Mouse (Mus musculus) myocyte (in vitro differentiated cells): Measurements from ENCODE around the gene Rnf216. TPM values are rescaled to one million over a fixed set of nuclear protein-coding genes. Genes with fewer than 3 reads are reported as not detected.

Source experiments
- H3K27me3 ChIP-seq: one replicate; pipeline ENCODE4 v1.6.1; 2011; ENCODE audit not compliant: control insufficient read depth, insufficient read depth, insufficient read length
- H3K36me3 ChIP-seq: one replicate; pipeline ENCODE4 v1.6.1; 2011; ENCODE audit not compliant: control insufficient read depth, insufficient read depth
- H3K4me2 ChIP-seq: one replicate; pipeline ENCODE4 v1.6.1; 2011; ENCODE audit warnings: low read depth, control low read depth
- H3K4me3 ChIP-seq: one replicate; pipeline ENCODE4 v1.5.1; 2011; ENCODE audit warnings: mild to moderate bottlenecking, control low read depth, moderate library complexity
- H3K79me2 ChIP-seq: one replicate; pipeline ENCODE4 v1.6.1; 2011; ENCODE audit not compliant: control insufficient read depth, insufficient read depth
- H3ac ChIP-seq: one replicate; pipeline ENCODE4 v1.6.1; 2011; ENCODE audit not compliant: control insufficient read depth, insufficient read length
- CEBPB ChIP-seq: IDR thresholded peaks from 2 replicates; pipeline ENCODE4 v1.6.1; 2011; ENCODE audit warnings: mild to moderate bottlenecking, moderate library complexity; ENCODE audit not compliant: poor library complexity, insufficient read depth, severe bottlenecking
- E2F4 ChIP-seq: IDR thresholded peaks from one replicate; pipeline ENCODE4 v1.6.1; 2011; ENCODE audit warnings: mild to moderate bottlenecking, control low read depth, moderate library complexity; ENCODE audit not compliant: insufficient read depth
- MAX ChIP-seq: IDR thresholded peaks from one replicate; pipeline ENCODE4 v1.6.1; 2011; ENCODE audit warnings: low read depth, mild to moderate bottlenecking, control low read depth
- MYOD1 ChIP-seq, 3 experiments: IDR thresholded peaks; one replicate each; pipeline ENCODE4 v1.6.1; 2011; ENCODE audit warnings: control low read depth in 2 of 3, low read depth in 2 of 3, mild to moderate bottlenecking in 2 of 3, moderate library complexity in 1 of 3; ENCODE audit not compliant: insufficient read length in 2 of 3, control insufficient read depth in 1 of 3
- MYOG ChIP-seq, 3 experiments: IDR thresholded peaks; one replicate each; pipeline ENCODE4 v1.6.1; 2011; ENCODE audit warnings: control low read depth in 2 of 3, low read depth in 2 of 3, mild to moderate bottlenecking in 2 of 3; ENCODE audit not compliant: insufficient read length in 2 of 3, control insufficient read depth in 1 of 3, insufficient read depth in 1 of 3
- POLR2A ChIP-seq: IDR thresholded peaks from one replicate; pipeline ENCODE4 v1.6.1; 2011; ENCODE audit warnings: low read depth, mild to moderate bottlenecking, control low read depth, moderate library complexity; ENCODE audit not compliant: insufficient read length
- POLR2AphosphoS2 ChIP-seq: IDR thresholded peaks from one replicate; pipeline ENCODE4 v1.6.1; 2011; ENCODE audit warnings: low read depth, control low read depth; ENCODE audit not compliant: insufficient read length
- REST ChIP-seq: IDR thresholded peaks from one replicate; pipeline ENCODE4 v1.6.1; 2011; ENCODE audit warnings: mild to moderate bottlenecking, control low read depth, moderate library complexity; ENCODE audit not compliant: insufficient read depth, insufficient read length
- SRF ChIP-seq: IDR thresholded peaks from one replicate; pipeline ENCODE4 v1.6.1; 2011; ENCODE audit warnings: low read depth; ENCODE audit not compliant: control insufficient read depth, insufficient read length
- TCF12 ChIP-seq: IDR thresholded peaks from one replicate; pipeline ENCODE4 v1.6.1; 2011; ENCODE audit warnings: mild to moderate bottlenecking, control low read depth; ENCODE audit not compliant: poor library complexity, insufficient read depth, severe bottlenecking
- TCF3 ChIP-seq: IDR thresholded peaks from one replicate; pipeline ENCODE4 v1.6.1; 2011; ENCODE audit warnings: low read depth, control low read depth; ENCODE audit not compliant: insufficient read length
- USF1 ChIP-seq: IDR thresholded peaks from one replicate; pipeline ENCODE4 v1.6.1; 2011; ENCODE audit warnings: low read depth, mild to moderate bottlenecking, control low read depth, moderate library complexity
- polyA plus RNA-seq: library from polyadenylated mRNA; unstranded; fragments of >200 nt; fragmentation: generic; extraction: Trizol; gene quantifications from one replicate; pipeline ENCODE4 v1.2.1, GENCODE M21; 2012; ENCODE audit warnings: missing spikeins

The Rnf216 gene
- polyA plus RNA-seq, 1 experiment = 15.9 TPM

DNA sequence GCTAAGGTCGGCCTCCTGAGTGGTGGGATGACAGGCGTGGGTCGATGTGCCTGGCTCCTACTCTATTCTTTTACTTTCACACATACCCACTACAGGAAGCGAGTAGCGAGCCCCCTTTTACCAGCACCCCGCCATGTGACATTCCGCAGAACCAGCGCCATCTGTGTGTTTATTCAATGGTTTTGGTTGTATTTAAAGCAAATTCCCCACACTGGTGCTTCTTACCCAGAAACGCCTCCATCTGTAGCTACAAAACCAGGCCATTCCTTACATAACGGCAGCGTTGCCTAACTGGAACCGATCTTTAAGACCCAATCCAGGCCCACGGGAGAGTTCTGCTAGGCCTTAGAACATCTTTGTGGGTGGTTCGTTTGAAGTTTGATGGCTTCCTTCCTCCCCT, 144.4 kb downstream of the Rnf216 start:
- Histone ChIP-seq H3K36me3 (peaks cover 22% of the 10 kb centered on the region), H3K27me3 (no peaks in the 10 kb centered on the region), H3K4me3 (no peak overlapping the region), H3ac (no peak overlapping the region), H3K4me2 (no peak overlapping the region), H3K79me2 (peaks cover 68% of the 10 kb centered on the region)
- no peak for TF ChIP-seq TCF12
- no peak for TF ChIP-seq MYOG (IDR thresholded peaks at IDR 0.05; ENCODE audit: control insufficient read depth in 1 of 3, insufficient read depth in 1 of 3, insufficient read length in 2 of 3, low read depth in 2 of 3)
- no peak for TF ChIP-seq POLR2AphosphoS2
- TF ChIP-seq CEBPB = no peak
- no peak for TF ChIP-seq MAX
- TF ChIP-seq USF1 = no peak

DNA sequence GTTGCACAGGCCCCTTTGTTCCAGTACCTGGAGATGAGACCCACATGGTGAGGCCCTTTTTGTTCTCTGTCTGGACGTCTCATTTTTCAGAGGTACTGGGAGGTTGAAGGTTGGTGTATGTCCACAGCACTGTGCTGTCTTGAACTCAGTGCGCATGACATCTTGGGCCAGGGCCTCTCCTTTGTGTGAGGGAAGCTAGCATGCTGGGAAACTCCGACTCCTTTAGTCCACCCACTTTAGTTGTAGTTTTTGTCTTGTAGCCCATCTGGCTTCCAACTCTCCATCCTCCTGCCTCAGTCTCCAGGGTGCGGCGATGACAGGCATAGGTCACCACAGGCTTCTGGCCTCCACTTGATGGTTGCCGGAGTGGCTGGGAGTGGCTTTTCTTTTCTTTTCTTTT, 148.1 kb downstream of the Rnf216 start:
- Histone ChIP-seq H3ac (no peak overlapping the region), H3K79me2 (peaks cover 91% of the 10 kb centered on the region), H3K27me3 (no peaks in the 10 kb centered on the region), H3K36me3 (peaks cover 7% of the 10 kb centered on the region), H3K4me2 (peak overlapping the region; percentile 94), H3K4me3 (peak overlapping the region; percentile 97)
- TF ChIP-seq USF1 (no peak), MYOG (IDR thresholded peaks at IDR 0.05; ENCODE audit: control insufficient read depth in 1 of 3, insufficient read depth in 1 of 3, insufficient read length in 2 of 3, low read depth in 2 of 3) (no peak), CEBPB (no peak), POLR2A (no peak), MYOD1 (IDR thresholded peaks at IDR 0.05; ENCODE audit: control insufficient read depth in 1 of 3, insufficient read length in 2 of 3, low read depth in 2 of 3) (no peak), REST (no peak), SRF (no peak), MAX (no peak), TCF12 (no peak)

GRCm38 (mm10) chr5:142963705-142964494, 148.9 kb downstream of the Rnf216 start:
- peaks cover 83% of the 10 kb centered on the region for H3K79me2 ChIP-seq
- H3ac ChIP-seq = no peak overlapping the region
- TF ChIP-seq MAX (no peak), CEBPB (no peak), USF1 (no peak), POLR2A (no peak), MYOG (IDR thresholded peaks at IDR 0.05; ENCODE audit: control insufficient read depth in 1 of 3, insufficient read depth in 1 of 3, insufficient read length in 2 of 3, low read depth in 2 of 3) (no peak), SRF (no peak), POLR2AphosphoS2 (no peak), TCF12 (no peak), TCF3 (no peak), E2F4 (no peak), REST (no peak), MYOD1 (IDR thresholded peaks at IDR 0.05; ENCODE audit: control insufficient read depth in 1 of 3, insufficient read length in 2 of 3, low read depth in 2 of 3) (no peak)
- H3K27me3 ChIP-seq = no peaks in the 10 kb centered on the region
- peak overlapping the region; percentile 94 for H3K4me2 ChIP-seq
- H3K4me3 ChIP-seq = peak overlapping the region; percentile 97
- no peaks in the 10 kb centered on the region for H3K36me3 ChIP-seq

- TF ChIP-seq TCF3 = no peak
- no peak for TF ChIP-seq E2F4
- peak; percentile 73 for TF ChIP-seq POLR2AphosphoS2
- TF ChIP-seq MYOD1 (IDR thresholded peaks at IDR 0.05; ENCODE audit: control insufficient read depth in 1 of 3, insufficient read length in 2 of 3, low read depth in 2 of 3) = peak in 1 of 3 experiments; percentile 6
- TF ChIP-seq REST = no peak
- TF ChIP-seq MAX = peak; percentile 55
- TF ChIP-seq CEBPB = no peak
- TF ChIP-seq TCF12 = no peak
- peak; percentile 50 for TF ChIP-seq SRF
- TF ChIP-seq POLR2A = peak; percentile 55
- peak in 1 of 3 experiments; percentile 26 for TF ChIP-seq MYOG (IDR thresholded peaks at IDR 0.05; ENCODE audit: control insufficient read depth in 1 of 3, insufficient read depth in 1 of 3, insufficient read length in 2 of 3, low read depth in 2 of 3)
- TF ChIP-seq USF1 = peak; percentile 43
- Histone ChIP-seq H3K27me3 (no peaks in the 10 kb centered on the region), H3ac (peak overlapping the region; percentile 92)
Measured at GRCm38 (mm10) chr5:142963003-142963704, 149.6 kb downstream of the Rnf216 start.

More at GRCm38 (mm10) chr5:142963003-142963704, 149.6 kb downstream of the Rnf216 start:
- Histone ChIP-seq H3K36me3 (no peaks in the 10 kb centered on the region), H3K4me3 (peak overlapping the region; percentile 97), H3K79me2 (peaks cover 76% of the 10 kb centered on the region), H3K4me2 (peak overlapping the region; percentile 94)
